Mouse (Mus musculus): Measurements from ENCODE around the gene Tcf12. TPM values are rescaled to one million over a fixed set of nuclear protein-coding genes. Genes with fewer than 3 reads are reported as not detected.

Gene Tcf12
- polyA plus RNA-seq, 1 experiment from 2014 or later: 112 TPM

DNA sequence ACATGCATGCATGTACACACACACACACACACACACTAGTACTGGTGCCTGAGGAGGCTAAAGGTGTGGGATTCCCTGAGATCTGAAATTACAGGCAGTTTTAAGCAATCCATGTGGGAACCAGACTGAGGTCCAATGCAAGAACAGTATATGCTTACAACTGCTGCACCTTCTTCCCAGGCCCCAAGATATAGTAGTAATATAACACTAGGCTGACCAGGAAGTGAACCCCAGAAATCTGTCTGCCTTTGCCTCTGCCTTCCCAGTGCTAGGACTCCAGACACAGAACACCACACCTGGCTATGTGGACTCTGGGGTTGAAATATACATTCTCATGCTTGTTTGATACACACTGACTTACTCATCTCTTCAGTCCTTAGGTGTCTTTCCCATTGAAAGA, 6.8 kb upstream of the Tcf12 start:
- Histone ChIP-seq H3K27ac (no peak overlapping the region), H3K4me2 (no peak overlapping the region), H3K4me1 (no peaks in the 10 kb centered on the region), H3K4me3 (replicated peaks) (no peak overlapping the region), H3K9ac (no peak overlapping the region), H3K27me3 (no peaks in the 10 kb centered on the region), H3K36me3 (replicated peaks) (no peaks in the 10 kb centered on the region), H3K9me3 (no peaks in the 10 kb centered on the region)
- ATAC-seq (ENCODE audit: low FRiP score): no peak

DNA sequence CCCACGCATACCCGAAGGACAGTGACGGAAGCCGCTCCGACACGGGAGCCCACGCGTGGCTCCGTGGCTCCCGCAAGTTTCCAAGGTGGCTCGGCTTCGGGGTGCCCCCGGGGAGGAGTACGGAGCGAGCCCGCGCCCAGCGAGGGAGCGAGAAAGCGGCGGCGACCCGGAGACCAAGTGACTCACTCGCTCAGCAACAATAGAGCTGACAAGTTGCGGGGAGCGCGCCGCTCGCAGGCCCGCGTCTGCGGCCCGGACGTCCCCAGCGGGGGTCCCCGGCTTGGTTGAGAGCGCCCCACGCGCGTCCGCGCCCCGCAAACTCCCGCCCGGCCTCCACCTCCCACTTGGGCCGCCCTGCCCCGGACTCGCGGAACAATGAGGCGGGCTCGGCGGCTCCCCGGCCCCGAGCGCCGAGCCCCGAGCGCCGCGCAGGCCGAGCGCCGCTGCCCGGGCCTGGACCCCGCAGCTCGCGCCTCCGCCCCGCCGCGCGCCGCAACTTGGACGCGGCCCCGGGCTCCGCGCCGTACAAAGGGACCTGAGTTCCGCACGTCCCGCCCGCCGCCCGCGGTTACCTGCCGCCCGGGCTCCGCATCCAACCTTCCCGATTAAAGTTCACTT, 558 bp downstream of the Tcf12 start:
- peak overlapping the region; percentile 97 for H3K9ac ChIP-seq

DNA sequence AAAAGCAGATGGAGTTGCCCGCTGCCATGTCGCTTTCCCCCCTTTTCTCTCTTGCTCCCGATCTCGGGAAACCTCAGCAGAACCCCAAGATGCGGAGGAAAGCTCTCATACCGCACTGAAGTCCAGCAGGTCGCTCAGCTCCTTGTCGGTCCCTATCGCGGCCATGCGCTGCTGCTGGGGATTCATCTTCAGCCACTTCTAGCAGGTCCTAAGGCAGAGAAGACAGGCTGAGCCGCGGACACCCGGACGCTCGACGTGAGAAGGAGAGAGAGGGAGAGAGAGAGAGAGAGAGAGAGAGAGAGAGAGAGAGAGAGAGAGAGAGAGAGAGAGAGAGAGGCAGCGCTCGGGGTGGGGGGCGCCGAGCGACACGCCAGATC, 1.1 kb downstream of the Tcf12 start:
- Histone ChIP-seq H3K9me3 (no peaks in the 10 kb centered on the region), H3K27me3 (no peaks in the 10 kb centered on the region), H3K9ac (peak overlapping the region; percentile 97), H3K36me3 (replicated peaks) (peaks cover 3% of the 10 kb centered on the region; the same call in 1 of the 2 replicates), H3K27ac (peak overlapping the region; percentile 96), H3K4me3 (replicated peaks) (peak overlapping the region; percentile 92), H3K4me2 (peak overlapping the region; percentile 66), H3K4me1 (peaks cover 24% of the 10 kb centered on the region)
- under 1% methylated on average over 15 of the region's 23 CpGs for WGBS
- peak; percentile 34 for ATAC-seq (ENCODE audit: low FRiP score)

More for the DNA sequence above, 558 bp downstream of the Tcf12 start:
- ATAC-seq (ENCODE audit: low FRiP score): peak; percentile 80
- WGBS: 0% methylated on average over 73 of the region's 90 CpGs
- peak overlapping the region; percentile 66 for H3K4me2 ChIP-seq
- H3K27ac ChIP-seq: peak overlapping the region; percentile 96
- peak overlapping the region; percentile 92 for H3K4me3 ChIP-seq (replicated peaks)
- peaks cover 3% of the 10 kb centered on the region; the same call in 1 of the 2 replicates for H3K36me3 ChIP-seq (replicated peaks)
- peaks cover 24% of the 10 kb centered on the region for H3K4me1 ChIP-seq
- no peaks in the 10 kb centered on the region for H3K27me3 ChIP-seq
- H3K9me3 ChIP-seq: no peaks in the 10 kb centered on the region

DNA sequence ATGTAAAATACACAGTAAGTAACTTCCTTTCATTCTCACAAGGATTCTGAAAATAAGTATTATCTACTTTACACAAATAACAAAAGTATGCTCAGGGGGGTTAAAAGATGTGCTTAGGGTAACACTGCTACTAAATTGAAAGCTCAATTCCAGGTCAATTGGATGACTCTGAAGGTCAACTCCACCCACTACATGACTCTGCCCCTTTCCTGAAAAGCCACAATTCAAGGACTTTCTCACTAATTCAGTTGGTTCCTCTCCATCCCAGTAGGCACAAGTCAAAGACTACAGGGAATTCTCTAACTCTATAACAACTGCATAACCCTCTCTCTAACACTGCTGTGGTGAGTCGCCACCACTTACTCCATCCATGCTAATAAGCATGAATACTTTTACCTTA, 8.2 kb downstream of the Tcf12 start:
- H3K9ac ChIP-seq: no peak overlapping the region
- H3K27me3 ChIP-seq: no peaks in the 10 kb centered on the region
- no peak for ATAC-seq (ENCODE audit: low FRiP score)
- no peak overlapping the region for H3K4me3 ChIP-seq (replicated peaks)
- no peak overlapping the region for H3K27ac ChIP-seq
- no peaks in the 10 kb centered on the region for H3K9me3 ChIP-seq
- 97% methylated on average over 1 of the region's 1 CpGs for WGBS
- H3K4me1 ChIP-seq: peaks cover 6% of the 10 kb centered on the region
- peaks cover 12% of the 10 kb centered on the region for H3K36me3 ChIP-seq (replicated peaks)
- no peak overlapping the region for H3K4me2 ChIP-seq

DNA sequence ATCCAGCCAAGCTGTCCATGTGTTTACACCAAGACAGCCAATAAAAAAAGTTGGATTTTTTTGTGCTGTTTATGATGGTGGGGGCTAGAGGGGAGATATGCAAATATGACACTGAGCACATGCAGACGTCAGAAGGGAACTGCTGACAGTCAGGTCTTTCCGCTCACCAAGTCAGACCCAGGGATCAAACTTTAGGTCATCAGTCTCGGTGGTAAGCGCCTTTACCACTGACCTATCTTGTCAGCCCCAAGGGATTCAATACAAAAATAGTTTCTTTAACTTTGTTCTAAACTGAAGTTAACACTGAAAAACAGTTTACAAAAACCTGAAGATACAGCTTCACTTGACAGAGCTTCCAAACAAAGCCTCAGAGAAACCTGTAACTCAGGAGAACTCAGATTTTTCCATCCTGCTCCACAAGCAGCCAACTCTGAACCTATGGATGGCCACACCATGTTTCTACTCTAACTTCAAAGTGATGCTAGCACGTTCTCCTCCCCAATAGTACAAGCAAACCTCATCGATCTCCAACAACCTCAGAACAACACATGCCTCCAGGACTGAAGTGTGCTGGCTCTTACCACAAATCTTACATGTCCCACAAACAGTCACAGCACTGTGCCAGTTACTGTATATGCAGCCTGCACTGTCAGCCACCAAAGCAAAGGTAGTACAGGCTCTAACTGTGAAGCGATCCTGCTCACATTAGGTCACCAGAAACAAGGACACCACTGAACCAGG, 11.6 kb downstream of the Tcf12 start:
- no peak overlapping the region for H3K9ac ChIP-seq
- no peaks in the 10 kb centered on the region for H3K9me3 ChIP-seq
- H3K4me3 ChIP-seq (replicated peaks): no peak overlapping the region
- WGBS: 84% methylated on average over 7 of the region's 7 CpGs
- no peaks in the 10 kb centered on the region for H3K4me1 ChIP-seq
- H3K36me3 ChIP-seq (replicated peaks): peaks cover 17% of the 10 kb centered on the region
- no peaks in the 10 kb centered on the region for H3K27me3 ChIP-seq
- no peak overlapping the region for H3K4me2 ChIP-seq
- no peak for ATAC-seq (ENCODE audit: low FRiP score)
- H3K27ac ChIP-seq: no peak overlapping the region

DNA sequence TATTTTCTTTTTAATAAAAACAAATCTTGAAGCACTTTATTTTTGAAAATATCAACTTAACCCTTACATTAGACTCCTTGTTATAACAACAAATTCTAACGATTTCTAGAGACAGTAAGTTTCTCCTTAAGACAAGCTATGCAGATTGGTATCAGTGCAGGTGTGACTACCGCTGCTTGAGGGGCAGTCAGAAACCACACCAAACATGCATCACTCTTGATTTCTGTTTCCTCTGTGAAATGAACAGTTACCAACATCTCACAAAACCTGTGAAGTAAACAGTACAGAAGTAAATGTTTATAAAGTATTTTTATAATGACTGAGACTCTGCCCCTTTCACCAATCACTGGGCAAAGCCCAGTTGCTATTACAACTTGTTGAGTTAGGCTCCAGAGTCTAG, 13.6 kb downstream of the Tcf12 start:
- 96% methylated on average over 2 of the region's 2 CpGs for WGBS
- Histone ChIP-seq H3K9me3 (no peaks in the 10 kb centered on the region), H3K9ac (no peak overlapping the region), H3K4me1 (no peaks in the 10 kb centered on the region), H3K27me3 (no peaks in the 10 kb centered on the region), H3K36me3 (replicated peaks) (peaks cover 17% of the 10 kb centered on the region), H3K4me2 (no peak overlapping the region), H3K27ac (no peak overlapping the region), H3K4me3 (replicated peaks) (no peak overlapping the region)
- no peak for ATAC-seq (ENCODE audit: low FRiP score)

GRCm38 (mm10) chr9:72097083-72097482, 14.6 kb downstream of the Tcf12 start:
- Histone ChIP-seq H3K27me3 (no peaks in the 10 kb centered on the region), H3K36me3 (replicated peaks) (peaks cover 12% of the 10 kb centered on the region), H3K4me2 (no peak overlapping the region), H3K9ac (no peak overlapping the region), H3K4me1 (no peaks in the 10 kb centered on the region), H3K27ac (no peak overlapping the region), H3K4me3 (replicated peaks) (no peak overlapping the region), H3K9me3 (no peaks in the 10 kb centered on the region)
- ATAC-seq (ENCODE audit: low FRiP score): no peak
- 96% methylated on average over 2 of the region's 2 CpGs for WGBS

- Histone ChIP-seq H3K9ac (no peak overlapping the region), H3K27ac (no peak overlapping the region), H3K9me3 (no peaks in the 10 kb centered on the region), H3K36me3 (replicated peaks) (peaks cover 8% of the 10 kb centered on the region; the same call in 1 of the 2 replicates), H3K4me1 (no peaks in the 10 kb centered on the region), H3K4me2 (no peak overlapping the region), H3K27me3 (no peaks in the 10 kb centered on the region), H3K4me3 (replicated peaks) (no peak overlapping the region)
- 86% methylated on average over 5 of the region's 5 CpGs for WGBS
- ATAC-seq (ENCODE audit: low FRiP score): no peak
Observed at GRCm38 (mm10) chr9:72094675-72095074, 17.0 kb downstream of the Tcf12 start.

- Histone ChIP-seq H3K27ac (no peak overlapping the region), H3K36me3 (replicated peaks) (peaks cover 7% of the 10 kb centered on the region; the same call in 1 of the 2 replicates), H3K4me3 (replicated peaks) (no peak overlapping the region), H3K9ac (no peak overlapping the region), H3K9me3 (no peaks in the 10 kb centered on the region), H3K4me1 (no peaks in the 10 kb centered on the region), H3K4me2 (no peak overlapping the region), H3K27me3 (no peaks in the 10 kb centered on the region)
- 79% methylated on average over 1 of the region's 1 CpGs for WGBS
- ATAC-seq (ENCODE audit: low FRiP score): no peak
Observed at GRCm38 (mm10) chr9:72092191-72092590, 19.5 kb downstream of the Tcf12 start.

DNA sequence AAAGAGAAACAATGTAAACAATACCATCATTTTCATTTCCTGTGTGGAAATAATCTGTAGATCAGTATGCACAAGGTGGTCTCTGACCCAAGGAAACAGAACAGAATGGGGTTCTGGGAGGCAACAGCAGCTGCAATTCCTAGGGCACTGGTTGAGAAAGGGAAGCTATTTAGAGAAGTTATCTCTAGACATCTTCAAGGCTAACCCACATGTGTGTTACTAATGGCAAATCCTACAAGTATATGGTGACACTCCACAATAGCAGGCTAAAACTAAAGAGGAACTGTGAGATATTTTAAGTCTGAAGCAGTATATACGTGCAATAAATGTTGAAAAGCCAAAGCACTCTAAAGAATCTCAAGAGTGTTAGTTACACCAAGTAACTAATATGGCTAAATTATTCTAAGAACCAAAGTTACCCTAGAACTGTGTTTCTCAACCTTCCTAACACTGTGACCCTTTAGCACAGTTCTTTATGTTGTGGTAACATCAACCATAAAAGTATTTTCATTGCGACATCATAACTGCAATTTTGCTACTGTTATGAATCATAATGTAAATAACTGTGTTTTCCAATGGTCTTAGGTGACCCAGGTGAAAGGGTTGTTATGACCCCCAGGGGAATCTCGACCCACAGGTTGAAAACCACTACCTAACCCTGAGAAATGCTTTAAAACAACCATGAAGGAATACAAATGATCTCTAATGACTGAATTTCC, 22.6 kb downstream of the Tcf12 start:
- 93% methylated on average over 3 of the region's 3 CpGs for WGBS
- no peaks in the 10 kb centered on the region for H3K36me3 ChIP-seq (replicated peaks)
- H3K4me1 ChIP-seq: peaks cover 2% of the 10 kb centered on the region
- no peaks in the 10 kb centered on the region for H3K27me3 ChIP-seq
- H3K4me2 ChIP-seq: no peak overlapping the region
- no peak for ATAC-seq (ENCODE audit: low FRiP score)
- no peak overlapping the region for H3K9ac ChIP-seq
- H3K4me3 ChIP-seq (replicated peaks): no peak overlapping the region
- H3K27ac ChIP-seq: no peak overlapping the region
- H3K9me3 ChIP-seq: no peaks in the 10 kb centered on the region

- H3K4me3 ChIP-seq (replicated peaks): no peak overlapping the region
- no peaks in the 10 kb centered on the region for H3K36me3 ChIP-seq (replicated peaks)
- H3K9ac ChIP-seq: no peak overlapping the region
- H3K4me1 ChIP-seq: peaks cover 3% of the 10 kb centered on the region
- no peak overlapping the region for H3K27ac ChIP-seq
- H3K27me3 ChIP-seq: no peaks in the 10 kb centered on the region
- no peak overlapping the region for H3K4me2 ChIP-seq
- H3K9me3 ChIP-seq: no peaks in the 10 kb centered on the region
- WGBS: 75% methylated on average over 3 of the region's 3 CpGs
- no peak for ATAC-seq (ENCODE audit: low FRiP score)
Observed at GRCm38 (mm10) chr9:72085017-72085416, 26.7 kb downstream of the Tcf12 start.

DNA sequence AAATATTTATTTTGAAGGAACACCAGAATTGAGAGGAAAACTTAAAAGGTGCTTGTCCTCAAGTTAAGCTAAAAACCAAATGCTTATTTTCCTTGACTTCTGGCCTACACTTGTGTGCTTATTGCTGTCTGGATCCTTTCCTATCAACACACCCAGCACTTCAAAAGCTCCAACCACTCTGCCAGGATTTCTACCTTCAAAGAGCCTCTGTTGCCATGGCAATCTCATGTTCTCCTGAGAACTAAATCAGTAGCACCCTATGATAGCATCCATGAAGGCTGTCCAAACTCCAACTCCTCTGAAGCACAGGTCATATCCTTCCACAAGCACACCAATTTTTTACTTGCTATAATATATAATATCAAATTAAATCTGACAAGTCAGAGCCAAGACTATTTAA, 27.5 kb downstream of the Tcf12 start:
- H3K4me1 ChIP-seq: peaks cover 3% of the 10 kb centered on the region
- H3K4me2 ChIP-seq: no peak overlapping the region
- no peak overlapping the region for H3K4me3 ChIP-seq (replicated peaks)
- H3K27me3 ChIP-seq: no peaks in the 10 kb centered on the region
- no peaks in the 10 kb centered on the region for H3K36me3 ChIP-seq (replicated peaks)
- H3K9ac ChIP-seq: no peak overlapping the region
- no peaks in the 10 kb centered on the region for H3K9me3 ChIP-seq
- ATAC-seq (ENCODE audit: low FRiP score): no peak
- no peak overlapping the region for H3K27ac ChIP-seq

All from forebrain, embryonic 12.5 days (tissue).